Mouse (Mus musculus) testis, adult 2 months (tissue): ENCODE measurements around the gene Anks3.

Experiments used
- CTCF ChIP-seq: fragments of 200-500 bp; IDR thresholded peaks from 2 replicates; pipeline ENCODE4 v1.5.1; 2012; ENCODE audit warnings: low read depth, mild to moderate bottlenecking, inconsistent platforms, low read length, moderate library complexity; ENCODE audit not compliant: control insufficient read depth, insufficient read depth, insufficient replicate concordance
- POLR2A ChIP-seq: fragments of 200-500 bp; IDR thresholded peaks from 2 replicates; pipeline ENCODE4 v1.6.1; 2012; ENCODE audit warnings: low read depth, mild to moderate bottlenecking, inconsistent platforms, low read length, moderate library complexity; ENCODE audit not compliant: control insufficient read depth

DNA sequence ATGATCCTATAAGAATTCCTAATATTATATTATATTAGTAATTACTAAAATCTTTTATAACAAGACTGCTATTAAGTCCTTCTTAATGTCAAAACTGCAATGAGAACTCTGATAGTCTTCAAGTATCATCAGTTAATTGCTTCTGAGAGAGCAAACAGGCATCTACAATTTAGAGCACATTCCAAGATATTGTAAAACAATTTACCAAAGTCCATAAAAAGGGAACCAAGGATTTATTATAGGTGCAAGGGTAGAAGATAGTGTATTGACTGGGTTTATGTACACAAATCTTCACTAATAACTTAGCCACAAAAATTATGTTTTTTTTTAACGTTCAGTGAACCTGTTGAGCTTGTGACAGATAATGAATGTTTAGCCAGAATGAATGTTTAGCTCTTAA lies 35.0 kb upstream of the Anks3 start:
- TF ChIP-seq CTCF (no peak), POLR2A (no peak)
